Mouse (Mus musculus): ENCODE measurements around the gene Cyct. TPM values are rescaled to one million over a fixed set of nuclear protein-coding genes. Genes with fewer than 3 reads are reported as not detected.

The Cyct gene
- total RNA-seq, 2 experiments from 2014 or later: not detected

GRCm38 (mm10) chr2:76342146-76342545 lies 18.1 kb downstream of the Cyct start:
- intact Hi-C loops (cut with DNase I): no loop called here

GRCm38 (mm10) chr2:76338215-76339156 lies 21.8 kb downstream of the Cyct start, which contains the start of gene Pde11a:
Pde11a (minus strand) TSS chr2:76338774.
- peak in 1 of 2 experiments; percentile 11 for DNase-seq (ENCODE audit: low spot score in 2 of 2)
- intact Hi-C loops (cut with DNase I): loop anchor here (5.0 to 10.0 kb wide), 2 partner anchors 81 to 214 kb away; no protein-coding TSS in a partner anchor

More at GRCm38 (mm10) chr2:76342146-76342545, 18.1 kb downstream of the Cyct start:
- no peak for DNase-seq (ENCODE audit: low spot score in 2 of 2)

DNA sequence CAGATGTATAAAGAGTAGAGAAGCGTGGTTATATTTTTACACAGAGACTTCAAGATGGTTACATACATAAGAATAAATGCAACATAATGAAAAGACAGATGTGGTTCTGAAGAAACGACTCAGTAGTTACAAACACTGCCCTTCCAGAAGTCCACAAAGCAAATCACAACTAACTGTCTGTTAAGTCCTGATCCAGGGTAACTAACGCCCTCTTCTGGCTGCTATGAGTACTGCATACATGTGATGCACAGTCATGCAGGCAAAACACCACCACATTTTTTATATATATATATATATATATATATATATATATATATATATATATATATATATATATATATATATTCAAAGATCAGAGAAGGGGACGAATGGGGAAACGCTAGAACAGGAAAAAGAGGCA lies 25.7 kb downstream of the Cyct start:
- peak; percentile 19 to 44 for DNase-seq (ENCODE audit: low spot score in 2 of 2)
- intact Hi-C loops (cut with DNase I): loop anchor here (10.0 kb wide), 1 partner anchor 210 kb away; no protein-coding TSS in a partner anchor

GRCm38 (mm10) chr2:76332161-76332805 lies 28.0 kb downstream of the Cyct start:
- no peak for DNase-seq (ENCODE audit: low spot score in 2 of 2)
- intact Hi-C loops (cut with DNase I): loop anchor here (10.0 kb wide), 1 partner anchor 207 kb away; no protein-coding TSS in a partner anchor

DNA sequence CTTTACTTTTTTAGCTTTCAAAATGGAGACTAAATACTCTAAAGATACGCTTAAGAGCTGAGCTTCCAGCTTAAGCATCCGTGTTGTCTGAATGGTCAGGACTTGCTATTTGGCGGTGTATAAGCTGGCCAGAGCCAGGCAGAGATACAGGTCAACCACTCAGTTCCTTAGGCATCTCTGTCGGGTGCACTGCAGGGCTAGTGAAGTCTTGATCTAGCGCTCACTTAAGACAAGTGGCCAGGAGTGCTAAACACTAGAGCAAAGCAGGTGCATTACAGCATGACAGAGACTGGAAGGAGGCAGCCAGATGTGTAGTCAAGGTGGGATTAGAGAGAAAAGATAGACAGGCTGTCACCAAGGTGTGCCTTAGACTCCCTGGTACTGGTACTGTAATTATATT lies 30.2 kb downstream of the Cyct start:
- intact Hi-C loops (cut with DNase I): loop anchor here (10.0 kb wide), 1 partner anchor 205 kb away; no protein-coding TSS in a partner anchor
- no peak for DNase-seq (ENCODE audit: low spot score in 2 of 2)

GRCm38 (mm10) chr2:76326161-76326560 lies 34.1 kb downstream of the Cyct start:
- no peak for DNase-seq (ENCODE audit: low spot score in 2 of 2)
- intact Hi-C loops (cut with DNase I): no loop called here

DNA sequence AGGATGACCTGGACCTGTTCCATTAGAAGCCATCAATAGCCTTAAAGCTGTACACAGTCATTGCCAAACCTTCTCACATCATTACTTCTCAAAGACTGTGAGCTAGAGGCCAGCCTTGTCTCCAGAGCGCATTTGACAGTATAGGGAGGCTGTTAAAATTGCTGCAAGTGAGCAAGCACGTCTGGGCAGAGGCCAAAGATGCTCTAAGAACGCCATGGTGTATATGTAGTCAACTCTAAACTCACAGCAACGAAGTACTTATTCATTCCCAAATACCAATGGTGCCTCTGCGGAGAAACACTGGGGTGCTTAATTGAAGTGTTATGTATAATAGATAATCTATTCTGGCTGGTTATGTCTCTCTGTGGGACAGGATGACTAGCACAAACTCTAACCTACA lies 35.8 kb downstream of the Cyct start:
- no peak for DNase-seq (ENCODE audit: low spot score in 2 of 2)
- intact Hi-C loops (cut with DNase I): no loop called here

DNA sequence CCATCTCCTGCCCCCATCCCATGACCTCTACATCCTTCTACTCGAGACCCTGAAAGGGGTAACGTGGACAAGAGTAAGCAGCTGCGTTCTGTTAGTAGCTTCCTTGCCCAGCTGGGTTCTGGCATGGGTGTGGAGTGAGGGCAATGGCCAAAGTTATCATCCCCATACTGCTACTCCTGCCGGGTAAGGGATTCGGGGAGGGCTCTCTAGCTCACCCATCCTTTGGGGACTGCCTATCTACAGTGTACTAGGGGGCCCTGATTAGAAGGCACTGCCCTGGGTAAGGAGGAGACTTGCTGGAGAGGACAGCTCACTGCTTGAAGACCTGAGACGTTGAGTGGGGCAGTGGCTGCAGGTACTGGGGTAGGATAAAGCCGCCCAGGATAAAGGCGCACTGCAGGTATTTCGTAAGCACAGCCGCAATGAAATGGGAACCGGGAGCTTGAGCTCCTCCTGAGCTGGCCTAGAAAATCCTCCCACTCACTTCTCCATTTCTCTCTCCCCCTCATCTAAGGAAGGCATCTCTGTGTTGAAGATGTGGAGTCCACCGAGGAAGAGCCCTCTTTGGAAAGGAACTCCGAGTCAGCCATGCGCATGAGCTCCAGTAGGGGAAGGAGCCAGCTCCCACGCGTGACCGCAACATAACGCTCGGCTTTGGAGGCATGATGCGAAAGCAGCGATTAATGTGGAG lies 36.9 kb downstream of the Cyct start:
- DNase-seq (ENCODE audit: low spot score in 2 of 2): peak; percentile 10 to 15
- intact Hi-C loops (cut with DNase I): no loop called here

DNA sequence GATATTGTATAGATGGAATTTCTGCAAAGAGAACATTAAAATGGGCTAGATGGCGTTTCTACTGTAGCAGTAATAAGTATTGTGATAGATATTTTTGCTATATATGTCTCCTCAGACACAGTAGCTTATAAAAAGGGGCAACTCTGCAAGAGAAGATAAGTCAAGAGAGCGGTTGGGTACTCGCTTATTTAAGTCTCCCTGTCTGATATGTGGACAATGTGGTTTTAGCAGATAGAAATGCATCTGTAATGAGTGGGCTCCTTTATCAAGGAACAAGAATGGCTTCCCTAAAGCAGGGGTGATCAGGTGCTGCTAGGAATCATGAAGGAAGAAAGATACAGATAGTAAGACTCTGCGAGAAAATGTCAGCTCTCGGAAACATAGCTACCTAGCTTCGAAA lies 39.9 kb downstream of the Cyct start:
- intact Hi-C loops (cut with DNase I): no loop called here
- DNase-seq (ENCODE audit: low spot score in 2 of 2): no peak

GRCm38 (mm10) chr2:76319231-76319630 lies 41.0 kb downstream of the Cyct start:
- DNase-seq (ENCODE audit: low spot score in 2 of 2): no peak

More at GRCm38 (mm10) chr2:76319231-76319630, 41.0 kb downstream of the Cyct start:
- intact Hi-C loops (cut with DNase I): no loop called here

Small RNA genes lying within 50 kb of the gene (microRNA-seq; reads per million reads assigned to microRNA genes)
- 0 reads per million in 2 experiments for gene Gm44337

Other genes starting within 250 kb of the Cyct start
- 1 to 10 TPM; 4.1 to 4.4 TPM for gene Pde11a, start 21.7 kb downstream of the Cyct start, total RNA-seq (2021)
- 10 to 100 TPM; 38.2 to 40.2 TPM for gene Rbm45, start 9.5 kb upstream of the Cyct start, total RNA-seq (2021)
- gene Osbpl6, start 46.1 kb upstream of the Cyct start, total RNA-seq (2021): 10 to 100 TPM; 44.2 to 49.4 TPM